ENCODE assay signal across 24 mouse cellular contexts in the genomic region with DNA sequence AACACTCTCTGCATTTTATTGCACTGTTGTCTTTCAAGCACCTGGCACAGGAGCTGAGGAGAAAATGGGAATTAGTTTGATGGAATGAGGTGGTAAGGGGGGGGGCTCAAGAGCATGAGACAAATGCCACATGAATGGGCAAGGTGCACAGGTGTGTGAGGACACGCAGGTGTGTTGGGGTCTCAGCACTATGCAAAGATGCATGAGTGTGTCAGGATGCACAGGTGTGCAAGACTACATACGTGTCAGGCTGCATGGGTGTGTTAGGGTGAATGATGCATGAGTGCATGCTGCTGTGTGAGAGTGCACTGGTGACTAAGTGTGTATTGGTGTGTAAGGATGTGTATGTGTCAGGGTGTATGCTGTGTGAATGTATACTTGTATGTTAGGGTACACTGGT. TPM values are rescaled to one million over a fixed set of nuclear protein-coding genes. Genes with fewer than 3 reads are reported as not detected.
DNase-seq lines count a peak whose midpoint lies in the region; ATAC-seq lines count a peak whose summit lies in the region.
"Had no signal": no experiment of that assay in that cellular context is flagged by ENCODE, and none has a peak within 500 bp of the region (broad histone marks: within the 10 kb centered on the region; RNA-seq: fewer than 3 reads in every experiment).

No protein-coding gene starts in this region.

- no peaks in the 10 kb centered on the region for H3K4me1 ChIP-seq in megakaryocyte, embryonic 14.5 days
- H3K4me1 ChIP-seq: embryonic facial prominence, embryonic 12.5 days; forebrain, embryonic 13.5 days; forebrain, embryonic 15.5 days had no signal

- peaks cover 4% of the 10 kb centered on the region for H3K9me3 ChIP-seq in megakaryocyte, embryonic 14.5 days
- H3K9me3 ChIP-seq: embryonic facial prominence, embryonic 10.5 days; embryonic facial prominence, embryonic 12.5 days; forebrain, embryonic 13.5 days; forebrain, embryonic 15.5 days had no signal

- H3K4me3 ChIP-seq in megakaryocyte, embryonic 14.5 days (replicated peaks), result peak overlapping the region; percentile 79
- H3K4me3 ChIP-seq: embryonic facial prominence, embryonic 10.5 days; embryonic facial prominence, embryonic 12.5 days; forebrain, embryonic 13.5 days; forebrain, embryonic 15.5 days had no signal

- peak; percentile 14 for DNase-seq in testis, postnatal 10 days (ENCODE audit: low spot score)
- no peak for DNase-seq in testis, postnatal 14 days (ENCODE audit: low spot score)
- DNase-seq in ovary, adult 18-20 months (ENCODE audit: low spot score), result no peak
- DNase-seq: adrenal gland, adult 8-10 months; adrenal gland, postnatal 14 days; adrenal gland, postnatal 36 days; cerebellum, adult 11-12 months; cerebellum, adult 2 months; cerebellum, adult 9-10 months; cerebellum, postnatal 10 days; cerebellum, postnatal 25 days; forebrain, postnatal 0 days had no signal

- H3K36me3 ChIP-seq in megakaryocyte, embryonic 14.5 days (replicated peaks; ENCODE audit: low read length), result no peaks in the 10 kb centered on the region
- H3K36me3 ChIP-seq: embryonic facial prominence, embryonic 10.5 days; embryonic facial prominence, embryonic 12.5 days; forebrain, embryonic 15.5 days had no signal

- H3K27me3 ChIP-seq in megakaryocyte, embryonic 14.5 days (replicated peaks), result peaks cover 7% of the 10 kb centered on the region
- H3K27me3 ChIP-seq: embryonic facial prominence, embryonic 12.5 days; forebrain, embryonic 13.5 days; forebrain, embryonic 15.5 days; Patski had no signal

- ATAC-seq in megakaryocyte, adult 5-6 weeks (ENCODE audit: poor library complexity, severe bottlenecking), result no peak
- ATAC-seq: activated CD4-positive, CD25-positive, alpha-beta regulatory T cell, adult 4 months; forebrain, embryonic 13.5 days; forebrain, embryonic 15.5 days; forebrain, postnatal 0 days; Patski had no signal

RNA-seq across cellular contexts. Expression of gene Itgb2l, which starts 18.4 kb away (rescaled TPM):
- 0.50 TPM in 1 of 2 replicates, not detected in the other for polyA plus RNA-seq in megakaryocyte, embryonic 14.5 days (2012; ENCODE audit: insufficient read depth, low replicate concordance)
- 41.3 and 61.9 TPM in 2 replicates for total RNA-seq in megakaryocyte, adult 5-6 weeks (2015)
- total RNA-seq in megakaryocyte, adult 5-6 weeks (2017), result 67.6 and 76.1 TPM in 2 replicates
- total RNA-seq: adrenal gland, adult 18-20 months; adrenal gland, adult 8-10 months; adrenal gland, postnatal 36 days; ES-E14; forebrain, postnatal 0 days had no signal
- polyA plus RNA-seq: activated CD4-positive, CD25-positive, alpha-beta regulatory T cell, adult 4 months; cortical plate, adult 2 months; embryonic facial prominence, embryonic 10.5 days; forebrain, embryonic 11.5 days; forebrain, embryonic 13.5 days; forebrain, embryonic 15.5 days had no signal

RNA-seq across cellular contexts. Expression of gene Pcp4, which starts 42.4 kb away (rescaled TPM):
- not detected in 2 replicates for polyA plus RNA-seq in megakaryocyte, embryonic 14.5 days (2012; ENCODE audit: insufficient read depth, low replicate concordance)
- 0.41 TPM in 1 of 2 replicates, not detected in the other for total RNA-seq in megakaryocyte, adult 5-6 weeks (2015)
- total RNA-seq in megakaryocyte, adult 5-6 weeks (2017), result 1.6 TPM in 1 of 2 replicates, not detected in the other
- total RNA-seq: ES-E14 had no signal
